Mouse (Mus musculus) midbrain, embryonic 13.5 days (tissue): ENCODE measurements at regions not wholly inside any gene's neighbourhood (a gene's known extent, or its start where the extent isn't known, plus 50 kb on each side); places are given as distances from the start of the nearest gene placed in this dataset.

Experiments used
- ATAC-seq: fragments of 200-750 bp; cut with Nextera tagmentation; 2 replicates; pipeline ENCODE4 v1.8.0; 2017; ENCODE audit warnings: mild to moderate bottlenecking, moderate TSS enrichment, moderate library complexity
- H3K27ac ChIP-seq: fragments of 300-500 bp; sonication (generic); 2 replicates; pipeline ENCODE4 v1.5.1; 2015; ENCODE audit warnings: inconsistent platforms, mild to moderate bottlenecking, moderate library complexity
- H3K27me3 ChIP-seq: fragments of 300-500 bp; sonication (generic); 2 replicates; pipeline ENCODE4 v1.6.1; 2015; ENCODE audit warnings: mild to moderate bottlenecking, inconsistent platforms
- H3K36me3 ChIP-seq: fragments of 300-500 bp; sonication (generic); 2 replicates; pipeline ENCODE4 v1.6.1; 2015; ENCODE audit warnings: mild to moderate bottlenecking, inconsistent platforms
- H3K4me1 ChIP-seq: fragments of 300-500 bp; sonication (generic); replicated peaks from 2 replicates; pipeline ENCODE4 v1.6.1; 2015; ENCODE audit warnings: inconsistent platforms
- H3K4me2 ChIP-seq: fragments of 300-500 bp; sonication (generic); replicated peaks from 2 replicates; pipeline ENCODE4 v1.6.1; 2015; ENCODE audit warnings: moderate library complexity, mild to moderate bottlenecking, inconsistent platforms
- H3K4me3 ChIP-seq: fragments of 300-500 bp; sonication (generic); replicated peaks from 2 replicates; pipeline ENCODE4 v1.5.1; 2015; ENCODE audit warnings: mild to moderate bottlenecking, inconsistent platforms
- H3K9ac ChIP-seq: fragments of 300-500 bp; sonication (generic); replicated peaks from 2 replicates; pipeline ENCODE4 v1.6.1; 2015; ENCODE audit warnings: mild to moderate bottlenecking, inconsistent platforms
- H3K9me3 ChIP-seq: fragments of 300-500 bp; sonication (generic); 2 replicates; pipeline ENCODE4 v1.6.1; 2016; ENCODE audit warnings: mild to moderate bottlenecking, inconsistent platforms
- WGBS: fragments of 180-500 bp; shearing (Covaris S2); methylation state at CpG from one replicate; pipeline ENCODE4 v1.1.7; 2015; 5-methylcytosine and 5-hydroxymethylcytosine counted together

GRCm38 (mm10) chr14:25392940-25393339 is 66.0 kb upstream of the Zmiz1 start:
- no peak for ATAC-seq
- no peaks in the 10 kb centered on the region for H3K9me3 ChIP-seq
- no peaks in the 10 kb centered on the region for H3K36me3 ChIP-seq
- no peaks in the 10 kb centered on the region for H3K27me3 ChIP-seq
- H3K4me1 ChIP-seq, result peaks cover 43% of the 10 kb centered on the region
- H3K27ac ChIP-seq, result no peak overlapping the region
- H3K4me3 ChIP-seq, result no peak overlapping the region
- no peak overlapping the region for H3K9ac ChIP-seq
- 77% methylated on average over 6 of the region's 6 CpGs for WGBS
- no peak overlapping the region for H3K4me2 ChIP-seq

GRCm38 (mm10) chr14:25394931-25395330 is 64.1 kb upstream of the Zmiz1 start:
- peak overlapping the region; percentile 35 for H3K27ac ChIP-seq

GRCm38 (mm10) chr14:25396990-25397531 is 61.9 kb upstream of the Zmiz1 start:
- Histone ChIP-seq H3K9me3 (no peaks in the 10 kb centered on the region), H3K9ac (peak overlapping the region; percentile 52; the same call in 1 of the 2 replicates), H3K4me1 (peaks cover 51% of the 10 kb centered on the region), H3K27ac (peak overlapping the region; percentile 92), H3K4me2 (peak overlapping the region; percentile 24), H3K27me3 (no peaks in the 10 kb centered on the region), H3K36me3 (no peaks in the 10 kb centered on the region), H3K4me3 (no peak overlapping the region)
- under 1% methylated on average over 9 of the region's 9 CpGs for WGBS
- ATAC-seq, result peak; percentile 83

More at GRCm38 (mm10) chr14:25394931-25395330, 64.1 kb upstream of the Zmiz1 start:
- H3K4me2 ChIP-seq, result no peak overlapping the region
- H3K9me3 ChIP-seq, result no peaks in the 10 kb centered on the region
- H3K36me3 ChIP-seq, result no peaks in the 10 kb centered on the region
- no peak overlapping the region for H3K4me3 ChIP-seq
- H3K9ac ChIP-seq, result no peak overlapping the region; the same call in 1 of the 2 replicates
- peaks cover 55% of the 10 kb centered on the region for H3K4me1 ChIP-seq
- 54% methylated on average over 6 of the region's 6 CpGs for WGBS
- H3K27me3 ChIP-seq, result no peaks in the 10 kb centered on the region
- no peak for ATAC-seq

- ATAC-seq, result peak; percentile 59
- Histone ChIP-seq H3K27ac (peak overlapping the region; percentile 92), H3K4me3 (no peak overlapping the region), H3K4me1 (peaks cover 54% of the 10 kb centered on the region), H3K9ac (peak overlapping the region; percentile 52), H3K9me3 (no peaks in the 10 kb centered on the region), H3K36me3 (no peaks in the 10 kb centered on the region), H3K27me3 (no peaks in the 10 kb centered on the region), H3K4me2 (no peak overlapping the region)
- WGBS, result 6% methylated on average over 5 of the region's 5 CpGs
Observed at GRCm38 (mm10) chr14:25397751-25398150, 61.2 kb upstream of the Zmiz1 start.

- H3K36me3 ChIP-seq, result no peaks in the 10 kb centered on the region
- no peak overlapping the region for H3K4me2 ChIP-seq
- WGBS, result 87% methylated on average over 5 of the region's 5 CpGs
- H3K4me1 ChIP-seq, result peaks cover 55% of the 10 kb centered on the region
- no peak overlapping the region for H3K9ac ChIP-seq
- no peaks in the 10 kb centered on the region for H3K9me3 ChIP-seq
- ATAC-seq, result no peak
- H3K4me3 ChIP-seq, result no peak overlapping the region
- H3K27ac ChIP-seq, result peak overlapping the region; percentile 92
- H3K27me3 ChIP-seq, result no peaks in the 10 kb centered on the region
Observed at GRCm38 (mm10) chr14:25398745-25399144, 60.2 kb upstream of the Zmiz1 start.

GRCm38 (mm10) chr14:25399286-25399685 is 59.7 kb upstream of the Zmiz1 start:
- Histone ChIP-seq H3K36me3 (no peaks in the 10 kb centered on the region), H3K27ac (no peak overlapping the region), H3K4me2 (no peak overlapping the region), H3K9me3 (no peaks in the 10 kb centered on the region), H3K9ac (no peak overlapping the region), H3K27me3 (no peaks in the 10 kb centered on the region), H3K4me1 (peaks cover 55% of the 10 kb centered on the region), H3K4me3 (no peak overlapping the region)
- ATAC-seq, result no peak
- 68% methylated on average over 3 of the region's 3 CpGs for WGBS

GRCm38 (mm10) chr14:25401104-25401963 is 57.7 kb upstream of the Zmiz1 start:
- Histone ChIP-seq H3K27ac (no peak overlapping the region), H3K36me3 (no peaks in the 10 kb centered on the region), H3K9me3 (no peaks in the 10 kb centered on the region), H3K4me2 (no peak overlapping the region), H3K4me3 (no peak overlapping the region), H3K27me3 (no peaks in the 10 kb centered on the region), H3K9ac (no peak overlapping the region), H3K4me1 (peaks cover 39% of the 10 kb centered on the region)
- no peak for ATAC-seq
- WGBS, result 85% methylated on average over 19 of the region's 19 CpGs

GRCm38 (mm10) chr14:25402409-25402808 is 56.6 kb upstream of the Zmiz1 start:
- Histone ChIP-seq H3K4me2 (no peak overlapping the region), H3K27ac (no peak overlapping the region), H3K9ac (no peak overlapping the region), H3K36me3 (no peaks in the 10 kb centered on the region), H3K27me3 (no peaks in the 10 kb centered on the region), H3K4me1 (peaks cover 29% of the 10 kb centered on the region), H3K9me3 (no peaks in the 10 kb centered on the region), H3K4me3 (no peak overlapping the region)
- no peak for ATAC-seq
- WGBS, result 67% methylated on average over 1 of the region's 1 CpGs

- no peak overlapping the region for H3K4me2 ChIP-seq
- no peaks in the 10 kb centered on the region for H3K9me3 ChIP-seq
- H3K9ac ChIP-seq, result no peak overlapping the region
- peaks cover 4% of the 10 kb centered on the region; the same call in 1 of the 2 replicates for H3K4me1 ChIP-seq
- ATAC-seq, result no peak
- no peak overlapping the region for H3K4me3 ChIP-seq
- H3K27me3 ChIP-seq, result no peaks in the 10 kb centered on the region
- no peaks in the 10 kb centered on the region for H3K36me3 ChIP-seq
- H3K27ac ChIP-seq, result no peak overlapping the region
- WGBS, result 83% methylated on average over 4 of the region's 4 CpGs
Observed at GRCm38 (mm10) chr14:25405191-25405590, 53.8 kb upstream of the Zmiz1 start.

- Histone ChIP-seq H3K27ac (no peak overlapping the region), H3K9me3 (no peaks in the 10 kb centered on the region), H3K36me3 (no peaks in the 10 kb centered on the region), H3K4me2 (no peak overlapping the region), H3K4me3 (no peak overlapping the region), H3K4me1 (peaks cover 4% of the 10 kb centered on the region; the same call in 1 of the 2 replicates), H3K9ac (no peak overlapping the region), H3K27me3 (no peaks in the 10 kb centered on the region)
- WGBS, result 93% methylated on average over 3 of the region's 3 CpGs
- ATAC-seq, result no peak
Observed at GRCm38 (mm10) chr14:25406059-25406458, 52.9 kb upstream of the Zmiz1 start.

- H3K4me1 ChIP-seq, result peaks cover 4% of the 10 kb centered on the region; the same call in 1 of the 2 replicates
- no peak overlapping the region for H3K4me3 ChIP-seq
- no peak for ATAC-seq
- H3K36me3 ChIP-seq, result no peaks in the 10 kb centered on the region
- WGBS, result 90% methylated on average over 6 of the region's 6 CpGs
- no peaks in the 10 kb centered on the region for H3K9me3 ChIP-seq
- no peak overlapping the region for H3K4me2 ChIP-seq
- H3K27ac ChIP-seq, result no peak overlapping the region
- H3K9ac ChIP-seq, result no peak overlapping the region
- H3K27me3 ChIP-seq, result no peaks in the 10 kb centered on the region
Observed at GRCm38 (mm10) chr14:25406613-25407012, 52.4 kb upstream of the Zmiz1 start.

GRCm38 (mm10) chr14:25407111-25407510 is 51.9 kb upstream of the Zmiz1 start:
- Histone ChIP-seq H3K36me3 (no peaks in the 10 kb centered on the region), H3K27me3 (no peaks in the 10 kb centered on the region), H3K4me3 (no peak overlapping the region), H3K9me3 (no peaks in the 10 kb centered on the region), H3K4me2 (no peak overlapping the region), H3K4me1 (peaks cover 4% of the 10 kb centered on the region; the same call in 1 of the 2 replicates), H3K27ac (no peak overlapping the region), H3K9ac (no peak overlapping the region)
- no peak for ATAC-seq
- 67% methylated on average over 7 of the region's 7 CpGs for WGBS
